Mouse (Mus musculus): ENCODE results near the gene Ctsd.
"Not testable (repeated sequence)": the region's sequence is repeated elsewhere in the genome, so short reads cannot be mapped to it uniquely, and the experiment has no call there.

Ctsd gene

GRCm38 (mm10) chr7:142334246-142334645 lies 53.6 kb downstream of the Ctsd start:
- DNase-seq (ENCODE audit: low read depth, low spot score) = peak; percentile 80

DNA sequence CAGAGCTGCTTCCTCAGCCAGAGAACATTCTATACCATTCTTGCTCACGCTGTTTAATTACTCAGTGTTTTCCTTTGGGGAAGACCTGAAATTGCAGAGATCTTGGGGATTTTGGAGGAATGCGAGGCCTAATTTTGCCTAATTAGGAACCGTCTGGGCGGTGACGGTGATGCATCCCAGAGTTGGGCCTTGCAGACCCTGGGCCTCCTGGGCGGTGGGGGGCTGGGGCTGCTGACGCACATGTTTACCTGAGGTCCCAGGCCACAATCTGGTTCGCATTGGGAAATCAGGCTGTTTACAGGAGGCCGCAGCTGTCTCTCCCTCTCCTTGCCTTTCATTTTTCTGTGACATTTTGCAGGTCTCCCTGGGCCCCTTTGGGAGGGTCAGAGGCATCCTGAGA lies 55.1 kb downstream of the Ctsd start:
- not testable (repeated sequence) for DNase-seq (ENCODE audit: low read depth, low spot score)

DNA sequence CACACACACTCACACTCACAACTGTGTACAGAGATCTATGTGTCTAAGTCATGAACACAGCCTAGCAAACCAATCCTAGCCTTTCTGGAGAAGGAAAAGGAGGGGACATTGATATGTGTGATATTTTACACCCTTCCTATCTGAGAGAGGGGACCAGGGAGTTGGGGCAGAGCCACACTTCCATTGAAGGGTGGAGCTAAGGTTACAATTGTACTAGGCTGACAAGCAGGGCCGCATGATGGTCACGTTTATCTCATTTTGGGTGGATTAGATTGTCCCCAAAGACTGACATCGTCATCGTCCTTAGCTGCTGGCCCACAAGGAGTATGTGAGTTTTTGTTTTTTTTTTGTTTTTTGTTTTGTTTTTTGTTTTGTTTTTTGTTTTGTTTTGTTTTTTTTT lies 56.6 kb downstream of the Ctsd start:
- DNase-seq (ENCODE audit: low read depth, low spot score) = no peak

- peak; percentile 36 for DNase-seq (ENCODE audit: low read depth, low spot score)
Observed at GRCm38 (mm10) chr7:142330271-142330724, 57.5 kb downstream of the Ctsd start.

GRCm38 (mm10) chr7:142328507-142328906 lies 59.3 kb downstream of the Ctsd start:
- DNase-seq (ENCODE audit: low read depth, low spot score) = no peak

GRCm38 (mm10) chr7:142326714-142327445 lies 61.0 kb downstream of the Ctsd start:
- DNase-seq (ENCODE audit: low read depth, low spot score) = no peak
